ENCODE assay signal across 17 mouse cellular contexts in genomic region chr5:112695254-112695711, GRCm38 (mm10).
A peak's percentile ranks its signal among the peaks of the same experiment; 100 is the strongest.
DNase-seq lines count a peak whose midpoint lies in the region; ATAC-seq and TF ChIP-seq lines count a peak whose summit lies in the region.
"Had no signal": no experiment of that assay in that cellular context is flagged by ENCODE, and none has a peak within 500 bp of the region (broad histone marks: within the 10 kb centered on the region; RNA-seq: fewer than 3 reads in every experiment).

No protein-coding gene starts in this region.

- no peaks in the 10 kb centered on the region for H3K27me3 ChIP-seq in neural tube, embryonic 14.5 days (ENCODE audit: control insufficient read depth, insufficient read depth, low read length)
- H3K27me3 ChIP-seq in hindbrain, embryonic 13.5 days, result peaks cover 3% of the 10 kb centered on the region; the same call in 1 of the 2 replicates
- H3K27me3 ChIP-seq: neural tube, embryonic 13.5 days had no signal

- no peak for ATAC-seq in neural tube, embryonic 14.5 days (ENCODE audit: low read depth)
- no peak for ATAC-seq in hindbrain, embryonic 13.5 days (ENCODE audit: low FRiP score)
- ATAC-seq: liver, postnatal 0 days had no signal

- no peaks in the 10 kb centered on the region for H3K36me3 ChIP-seq in neural tube, embryonic 14.5 days (ENCODE audit: control insufficient read depth, insufficient read depth, low read length)
- no peaks in the 10 kb centered on the region for H3K36me3 ChIP-seq in hindbrain, embryonic 13.5 days
- H3K36me3 ChIP-seq: G1E; neural tube, embryonic 13.5 days had no signal

- intact Hi-C loops in heart, postnatal 36 days (cut with DNase I), result no loop called here
- intact Hi-C loops in heart, postnatal 25 days (cut with DNase I), result no loop called here

- TF ChIP-seq CTCF in layer of hippocampus, adult 2 months (conservative IDR thresholded peaks at IDR 0.05), result no peak

- DNase-seq in layer of hippocampus, adult 2 months (ENCODE audit: low spot score in 2 of 2), result peak in 1 of 2 experiments; percentile 33
- no peak for DNase-seq in layer of hippocampus, adult 9-11 months
- DNase-seq in neural tube, embryonic 10.5 days (ENCODE audit: extremely low spot score, low spot score), result no peak
- no peak for DNase-seq in heart, postnatal 36 days
- DNase-seq in heart, postnatal 25 days (ENCODE audit: low spot score), result no peak
- no peak for DNase-seq in urinary bladder, postnatal 10 days (ENCODE audit: low spot score)
- DNase-seq: adrenal gland, postnatal 25 days; cerebellum, postnatal 25 days; heart, adult 18-20 months; liver, postnatal 0 days; midbrain, embryonic 14.5 days; right cerebral cortex, adult 18-20 months had no signal

- no peak overlapping the region for H3K4me2 ChIP-seq in neural tube, embryonic 14.5 days (ENCODE audit: low read depth, low read length)
- no peak overlapping the region for H3K4me2 ChIP-seq in hindbrain, embryonic 13.5 days
- H3K4me2 ChIP-seq: neural tube, embryonic 13.5 days had no signal

- no peaks in the 10 kb centered on the region for H3K9me3 ChIP-seq in neural tube, embryonic 14.5 days (ENCODE audit: control insufficient read depth, low read length)
- H3K9me3 ChIP-seq in hindbrain, embryonic 13.5 days, result no peaks in the 10 kb centered on the region
- H3K9me3 ChIP-seq: neural tube, embryonic 13.5 days had no signal

- no peaks in the 10 kb centered on the region for H3K4me1 ChIP-seq in neural tube, embryonic 14.5 days (ENCODE audit: control insufficient read depth, insufficient read depth, low read length)
- H3K4me1 ChIP-seq in hindbrain, embryonic 13.5 days (replicated peaks), result peaks cover 16% of the 10 kb centered on the region

- WGBS in neural tube, embryonic 14.5 days, result 54% methylated on average over 7 of the region's 7 CpGs
- WGBS in hindbrain, embryonic 13.5 days, result 53% methylated on average over 7 of the region's 7 CpGs

- peak overlapping the region; percentile 83 for H3K27ac ChIP-seq in layer of hippocampus, adult 2 months
- H3K27ac ChIP-seq in neural tube, embryonic 14.5 days (ENCODE audit: low read depth, low read length), result 0 out of 2 replicates have a peak overlapping the region, but pooled peaks have one; percentile 7
- 0 out of 2 replicates have a peak overlapping the region, but pooled peaks have one; percentile 20 for H3K27ac ChIP-seq in hindbrain, embryonic 13.5 days
- H3K27ac ChIP-seq: kidney, postnatal 0 days; neural tube, embryonic 13.5 days had no signal

- H3K9ac ChIP-seq in neural tube, embryonic 14.5 days (replicated peaks; ENCODE audit: low read depth, low read length), result no peak overlapping the region
- H3K9ac ChIP-seq in hindbrain, embryonic 13.5 days, result no peak overlapping the region
- H3K9ac ChIP-seq: liver, postnatal 0 days; neural tube, embryonic 13.5 days had no signal

- no peak overlapping the region for H3K4me3 ChIP-seq in layer of hippocampus, adult 2 months
- no peak overlapping the region for H3K4me3 ChIP-seq in neural tube, embryonic 14.5 days (ENCODE audit: low read depth, low read length)
- H3K4me3 ChIP-seq in hindbrain, embryonic 13.5 days, result no peak overlapping the region
- H3K4me3 ChIP-seq: neural tube, embryonic 13.5 days had no signal

Comparison
In these comparisons a context has a peak if more than half of its experiments do, and no peak if none do; other contexts are left out.
1. H3K27ac ChIP-seq: peak in every context shown above with its lines; median percentile 83 in layer of hippocampus, adult 2 months; 20 in hindbrain, embryonic 13.5 days; 7 in neural tube, embryonic 14.5 days.